Mouse (Mus musculus) liver, embryonic 14.5 days (tissue): ENCODE measurements around the gene Orc3.

ENCODE experiments used
- CTCF ChIP-seq: IDR thresholded peaks from 2 replicates; pipeline ENCODE4 v1.5.1; 2016; ENCODE audit warnings: antibody characterized with exemption, low read depth, control low read depth
- EP300 ChIP-seq: IDR thresholded peaks from 2 replicates; pipeline ENCODE4 v1.6.1; 2016; ENCODE audit warnings: antibody characterized with exemption, low read depth

GRCm38 (mm10) chr4:34549981-34550747, 64.6 kb downstream of the Orc3 start:
- TF ChIP-seq CTCF, result no peak
- TF ChIP-seq EP300, result no peak; the same call in 1 of the 2 replicates
